ENCODE assay signal across 27 mouse cellular contexts in the genomic region with DNA sequence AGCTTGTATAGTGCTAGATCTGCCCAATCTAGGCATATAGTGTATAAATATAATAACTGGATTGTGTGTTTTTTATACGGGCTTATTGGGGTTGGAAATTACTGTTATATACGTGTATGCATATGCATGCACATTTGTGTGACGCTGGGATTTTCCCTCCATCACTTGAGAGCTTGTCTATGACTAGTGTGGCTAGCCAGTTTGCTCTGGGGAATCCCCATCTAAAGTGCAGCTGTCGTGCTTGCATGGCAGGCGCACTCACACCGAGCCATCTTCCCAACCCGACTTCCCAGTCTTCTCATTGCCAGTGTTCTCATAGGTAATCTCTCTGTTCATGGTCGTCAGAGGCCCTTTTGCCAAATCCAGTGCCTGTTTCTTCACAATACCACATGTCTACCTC. TPM values are rescaled to one million over a fixed set of nuclear protein-coding genes. Genes with fewer than 3 reads are reported as not detected.
DNase-seq lines count a peak whose midpoint lies in the region; ATAC-seq and TF ChIP-seq lines count a peak whose summit lies in the region.
"Had no signal": no experiment of that assay in that cellular context is flagged by ENCODE, and none has a peak within 500 bp of the region (broad histone marks: within the 10 kb centered on the region; RNA-seq: fewer than 3 reads in every experiment).

No protein-coding gene starts in this region.

- H3K9me3 ChIP-seq in forebrain, embryonic 15.5 days: no peaks in the 10 kb centered on the region
- H3K9me3 ChIP-seq: heart, embryonic 13.5 days; limb, embryonic 15.5 days; midbrain, embryonic 12.5 days; neural tube, embryonic 15.5 days; stomach, embryonic 15.5 days had no signal

- WGBS in forebrain, embryonic 15.5 days: 90% methylated on average over 8 of the region's 8 CpGs

- intact Hi-C loops in gastrocnemius, adult 2 months (cut with DNase I): no loop called here

- DNase-seq in spleen, adult 12 weeks (ENCODE audit: low spot score): peak; percentile 12
- no peak for DNase-seq in spleen, postnatal 14 days (ENCODE audit: low spot score in 2 of 2)
- DNase-seq in R1 (ENCODE audit: low read depth, low spot score): peak; percentile 32
- peak; percentile 58 for DNase-seq in naive thymus-derived CD4-positive, alpha-beta T cell, adult 2 months (ENCODE audit: low read depth)
- no peak for DNase-seq in urinary bladder, postnatal 4 days (ENCODE audit: low spot score in 2 of 2)
- no peak for DNase-seq in gastrocnemius, adult 2 months
- DNase-seq: adrenal gland, adult 8-10 months; cerebellum, adult 11-12 months; cerebellum, postnatal 10 days; gastrocnemius, postnatal 14 days; heart, adult 18-20 months; heart, postnatal 14 days; kidney, adult 18-20 months; kidney, postnatal 4 days; layer of hippocampus, adult 9-11 months; left cerebral cortex, postnatal 4 days; lung, embryonic 14.5 days; thymus, postnatal 25 days had no signal

- H3K4me2 ChIP-seq in forebrain, embryonic 15.5 days (replicated peaks): no peak overlapping the region
- H3K4me2 ChIP-seq: heart, embryonic 13.5 days; limb, embryonic 15.5 days; lung, embryonic 14.5 days; midbrain, embryonic 12.5 days; neural tube, embryonic 15.5 days; stomach, embryonic 15.5 days had no signal

- no peak overlapping the region for H3K9ac ChIP-seq in forebrain, embryonic 15.5 days (replicated peaks)
- H3K9ac ChIP-seq: heart, embryonic 13.5 days; limb, embryonic 15.5 days; liver, embryonic 14.5 days; lung, embryonic 14.5 days; midbrain, embryonic 12.5 days; neural tube, embryonic 15.5 days; stomach, embryonic 15.5 days had no signal

- peaks cover 28% of the 10 kb centered on the region for H3K36me3 ChIP-seq in forebrain, embryonic 15.5 days
- H3K36me3 ChIP-seq: neural tube, embryonic 15.5 days had no signal

- no peak overlapping the region for H3K27ac ChIP-seq in forebrain, embryonic 15.5 days (replicated peaks)
- H3K27ac ChIP-seq in gastrocnemius, adult 2 months: no peak overlapping the region
- H3K27ac ChIP-seq: heart, embryonic 13.5 days; left cerebral cortex, adult 2 months; limb, embryonic 15.5 days; liver, embryonic 14.5 days; midbrain, embryonic 12.5 days; neural tube, embryonic 15.5 days; stomach, embryonic 15.5 days had no signal

- no peak for TF ChIP-seq CTCF in gastrocnemius, adult 2 months (IDR thresholded peaks at IDR 0.05)

- H3K4me1 ChIP-seq in forebrain, embryonic 15.5 days: no peaks in the 10 kb centered on the region
- H3K4me1 ChIP-seq: heart, embryonic 13.5 days; limb, embryonic 15.5 days; midbrain, embryonic 12.5 days; neural tube, embryonic 15.5 days; stomach, embryonic 15.5 days had no signal

- H3K27me3 ChIP-seq in forebrain, embryonic 15.5 days: no peaks in the 10 kb centered on the region
- H3K27me3 ChIP-seq: heart, embryonic 13.5 days; limb, embryonic 15.5 days; midbrain, embryonic 12.5 days; neural tube, embryonic 15.5 days; stomach, embryonic 15.5 days had no signal

- no peak for ATAC-seq in forebrain, embryonic 15.5 days (replicated peaks)

- no peak overlapping the region for H3K4me3 ChIP-seq in forebrain, embryonic 15.5 days
- H3K4me3 ChIP-seq in gastrocnemius, adult 2 months: no peak overlapping the region
- H3K4me3 ChIP-seq: heart, embryonic 13.5 days; left cerebral cortex, adult 2 months; limb, embryonic 15.5 days; midbrain, embryonic 12.5 days; neural tube, embryonic 15.5 days; stomach, embryonic 15.5 days had no signal

RNA-seq across cellular contexts. Expression of gene Bub1b, which starts 22.6 kb away (rescaled TPM):
- polyA plus RNA-seq in forebrain, embryonic 15.5 days (2015; fragmentation: Nextera tagmentation; extraction: Ambion mirVana): 42.9 and 46.0 TPM in 2 replicates
- under 1 TPM; 0.25 to 0.38 TPM for total RNA-seq in gastrocnemius, adult 2 months (2021)

RNA-seq across cellular contexts. Expression of gene Pak6, which starts 42.5 kb away (rescaled TPM):
- polyA plus RNA-seq in forebrain, embryonic 15.5 days (2015; fragmentation: Nextera tagmentation; extraction: Ambion mirVana): 27.8 and 29.2 TPM in 2 replicates
- total RNA-seq in gastrocnemius, adult 2 months (2021): not detected
- total RNA-seq: megakaryocyte, adult 5-6 weeks had no signal

Comparison
In these comparisons a context has a peak if more than half of its experiments do, and no peak if none do; other contexts are left out.
1. DNase-seq: peak in spleen, adult 12 weeks (single experiment), R1 (single experiment) and naive thymus-derived CD4-positive, alpha-beta T cell, adult 2 months (single experiment); none in spleen, postnatal 14 days (0 of 2), urinary bladder, postnatal 4 days (0 of 2) and gastrocnemius, adult 2 months (single experiment).